Mouse (Mus musculus): Measurements from ENCODE around the gene Gpr18. TPM values are rescaled to one million over a fixed set of nuclear protein-coding genes. Genes with fewer than 3 reads are reported as not detected.

Gpr18 gene
- total RNA-seq (2017), result 95.0 and 98.8 TPM in 2 replicates

- ATAC-seq (ENCODE audit: extremely low read depth, insufficient number of reproducible peaks, low FRiP score, poor library complexity, severe bottlenecking), result peak; percentile 65
These were observed at the start of gene Gpr18 for GRCm38 (mm10) chr14:121915621-121916020. Gene Gpr18 (minus strand): TSS chr14:121915781.

- peak; percentile 62 for ATAC-seq (ENCODE audit: extremely low read depth, insufficient number of reproducible peaks, low FRiP score, poor library complexity, severe bottlenecking)
These were observed 49.4 kb upstream of the Gpr18 start, which contains the start of gene Gpr183 for GRCm38 (mm10) chr14:121964990-121965389. Gene Gpr183 (minus strand): TSS chr14:121965195.

GRCm38 (mm10) chr14:121963942-121964335, 48.4 kb upstream of the Gpr18 start:
- ATAC-seq (ENCODE audit: extremely low read depth, insufficient number of reproducible peaks, low FRiP score, poor library complexity, severe bottlenecking), result no peak

- 0 out of 2 replicates have a peak, but pooled peaks have one; percentile 4 for ATAC-seq (ENCODE audit: extremely low read depth, insufficient number of reproducible peaks, low FRiP score, poor library complexity, severe bottlenecking)
These were observed 47.8 kb upstream of the Gpr18 start for GRCm38 (mm10) chr14:121963251-121963941.

GRCm38 (mm10) chr14:121962128-121962890, 46.7 kb upstream of the Gpr18 start:
- no peak for ATAC-seq (ENCODE audit: extremely low read depth, insufficient number of reproducible peaks, low FRiP score, poor library complexity, severe bottlenecking)

- no peak for ATAC-seq (ENCODE audit: extremely low read depth, insufficient number of reproducible peaks, low FRiP score, poor library complexity, severe bottlenecking)
These were observed 46.0 kb upstream of the Gpr18 start for GRCm38 (mm10) chr14:121961496-121962127.

- no peak for ATAC-seq (ENCODE audit: extremely low read depth, insufficient number of reproducible peaks, low FRiP score, poor library complexity, severe bottlenecking)
These were observed 45.4 kb upstream of the Gpr18 start for GRCm38 (mm10) chr14:121960997-121961396.

GRCm38 (mm10) chr14:121960531-121960930, 45.0 kb upstream of the Gpr18 start:
- ATAC-seq (ENCODE audit: extremely low read depth, insufficient number of reproducible peaks, low FRiP score, poor library complexity, severe bottlenecking), result no peak

GRCm38 (mm10) chr14:121960031-121960430, 44.5 kb upstream of the Gpr18 start:
- ATAC-seq (ENCODE audit: extremely low read depth, insufficient number of reproducible peaks, low FRiP score, poor library complexity, severe bottlenecking), result no peak

- no peak for ATAC-seq (ENCODE audit: extremely low read depth, insufficient number of reproducible peaks, low FRiP score, poor library complexity, severe bottlenecking)
These were observed 44.0 kb upstream of the Gpr18 start for GRCm38 (mm10) chr14:121959538-121959980.

- ATAC-seq (ENCODE audit: extremely low read depth, insufficient number of reproducible peaks, low FRiP score, poor library complexity, severe bottlenecking), result no peak
These were observed 43.4 kb upstream of the Gpr18 start for GRCm38 (mm10) chr14:121958751-121959537.

GRCm38 (mm10) chr14:121958041-121958750, 42.6 kb upstream of the Gpr18 start:
- no peak for ATAC-seq (ENCODE audit: extremely low read depth, insufficient number of reproducible peaks, low FRiP score, poor library complexity, severe bottlenecking)

- ATAC-seq (ENCODE audit: extremely low read depth, insufficient number of reproducible peaks, low FRiP score, poor library complexity, severe bottlenecking), result no peak
These were observed 41.7 kb upstream of the Gpr18 start for GRCm38 (mm10) chr14:121957176-121957871.

- ATAC-seq (ENCODE audit: extremely low read depth, insufficient number of reproducible peaks, low FRiP score, poor library complexity, severe bottlenecking), result no peak
These were observed 40.7 kb upstream of the Gpr18 start for GRCm38 (mm10) chr14:121956291-121956690.

GRCm38 (mm10) chr14:121955176-121955795, 39.7 kb upstream of the Gpr18 start:
- ATAC-seq (ENCODE audit: extremely low read depth, insufficient number of reproducible peaks, low FRiP score, poor library complexity, severe bottlenecking), result no peak

- peak; percentile 20; the same call in 1 of the 2 replicates for ATAC-seq (ENCODE audit: extremely low read depth, insufficient number of reproducible peaks, low FRiP score, poor library complexity, severe bottlenecking)
These were observed 39.0 kb upstream of the Gpr18 start for GRCm38 (mm10) chr14:121954608-121955007.

- ATAC-seq (ENCODE audit: extremely low read depth, insufficient number of reproducible peaks, low FRiP score, poor library complexity, severe bottlenecking), result no peak
These were observed 38.5 kb upstream of the Gpr18 start for GRCm38 (mm10) chr14:121954129-121954528.

Measured in neutrophil, adult 5-6 weeks (primary cell).